In the genomic region with DNA sequence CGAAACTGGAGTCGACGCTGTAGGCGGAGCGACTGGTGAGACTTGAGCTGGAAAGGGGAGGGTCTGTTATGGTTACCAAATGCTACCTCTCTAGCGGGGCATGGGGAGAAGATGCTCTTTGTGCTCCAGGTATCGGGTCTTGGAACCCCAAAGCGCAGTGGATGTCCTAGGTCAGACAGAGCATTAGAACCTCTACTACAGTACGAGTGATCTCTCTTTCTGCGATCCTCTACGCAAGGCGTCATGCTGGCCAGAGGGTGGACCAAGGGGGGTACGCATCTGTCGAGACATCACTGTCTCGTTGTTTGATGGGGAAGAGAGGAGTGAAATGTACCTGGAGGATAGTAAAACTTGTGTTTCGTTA, we compare ENCODE assay signal across 8 mouse cellular contexts. TPM values are rescaled to one million over a fixed set of nuclear protein-coding genes. Genes with fewer than 3 reads are reported as not detected.
DNase-seq lines count a peak whose midpoint lies in the region; ATAC-seq and TF ChIP-seq lines count a peak whose summit lies in the region.

No protein-coding gene starts in this region.

- H3K4me1 ChIP-seq in embryonic facial prominence, embryonic 12.5 days, result peaks cover 20% of the 10 kb centered on the region
- peaks cover 14% of the 10 kb centered on the region; the same call in 1 of the 2 replicates for H3K4me1 ChIP-seq in intestine, postnatal 0 days (replicated peaks; ENCODE audit: control insufficient read depth, insufficient read depth, low read length)

- peak overlapping the region; percentile 89 for H3K9ac ChIP-seq in embryonic facial prominence, embryonic 12.5 days
- H3K9ac ChIP-seq in intestine, postnatal 0 days (ENCODE audit: low read depth, low read length), result peak overlapping the region; percentile 80

- H3K27me3 ChIP-seq in embryonic facial prominence, embryonic 12.5 days, result no peaks in the 10 kb centered on the region
- H3K27me3 ChIP-seq in intestine, postnatal 0 days (replicated peaks; ENCODE audit: control insufficient read depth, insufficient read depth, low read length), result no peaks in the 10 kb centered on the region
- no peaks in the 10 kb centered on the region for H3K27me3 ChIP-seq in myocyte (ENCODE audit: control insufficient read depth, insufficient read depth, insufficient read length)

- H3K9me3 ChIP-seq in embryonic facial prominence, embryonic 12.5 days, result no peaks in the 10 kb centered on the region
- H3K9me3 ChIP-seq in intestine, postnatal 0 days (ENCODE audit: control insufficient read depth), result no peaks in the 10 kb centered on the region

- no peak for TF ChIP-seq CTCF in layer of hippocampus, adult 2 months (conservative IDR thresholded peaks at IDR 0.05)
- no peak for TF ChIP-seq CTCF in intestine, postnatal 0 days (IDR thresholded peaks at IDR 0.05; ENCODE audit: low read depth)

- TF ChIP-seq POLR2A in myocyte (IDR thresholded peaks at IDR 0.05; ENCODE audit: insufficient read length, low read depth), result no peak

- H3ac ChIP-seq in myocyte (ENCODE audit: control insufficient read depth, insufficient read length), result peak overlapping the region; percentile 8

- peak overlapping the region; percentile 86 for H3K4me2 ChIP-seq in embryonic facial prominence, embryonic 12.5 days (replicated peaks)
- peak overlapping the region; percentile 89 for H3K4me2 ChIP-seq in intestine, postnatal 0 days (replicated peaks; ENCODE audit: low read depth)
- peak overlapping the region; percentile 85 for H3K4me2 ChIP-seq in myocyte (ENCODE audit: low read depth)

- WGBS in embryonic facial prominence, embryonic 12.5 days, result 1% methylated on average over 16 of the region's 16 CpGs
- WGBS in intestine, postnatal 0 days, result under 1% methylated on average over 16 of the region's 16 CpGs

- no peak for DNase-seq in layer of hippocampus, adult 2 months (ENCODE audit: low spot score in 2 of 2)
- no peak for DNase-seq in layer of hippocampus, adult 8-10 months (ENCODE audit: low spot score in 2 of 2)
- no peak for DNase-seq in right cerebral cortex, postnatal 36 days (ENCODE audit: low spot score in 2 of 2)
- no peak for DNase-seq in right cerebral cortex, postnatal 4 days
- DNase-seq in frontal cortex, adult 2 months (ENCODE audit: extremely low spot score in 1 of 2, low spot score in 1 of 2), result no peak

- H3K36me3 ChIP-seq in embryonic facial prominence, embryonic 12.5 days, result peaks cover 17% of the 10 kb centered on the region
- H3K36me3 ChIP-seq in intestine, postnatal 0 days (ENCODE audit: control insufficient read depth, insufficient read depth), result peaks cover 26% of the 10 kb centered on the region
- H3K36me3 ChIP-seq in myocyte (ENCODE audit: control insufficient read depth, insufficient read depth), result peaks cover 23% of the 10 kb centered on the region

- peak; percentile 36; the same call in 1 of the 2 replicates for ATAC-seq in embryonic facial prominence, embryonic 12.5 days (ENCODE audit: insufficient number of reproducible peaks, insufficient read depth, low FRiP score, low TSS enrichment)
- no peak; the same call in 1 of the 2 replicates for ATAC-seq in intestine, postnatal 0 days

- H3K27ac ChIP-seq in layer of hippocampus, adult 2 months, result peak overlapping the region; percentile 87
- no peak overlapping the region for H3K27ac ChIP-seq in embryonic facial prominence, embryonic 12.5 days
- H3K27ac ChIP-seq in intestine, postnatal 0 days (ENCODE audit: low read depth, low read length), result no peak overlapping the region

- peak overlapping the region; percentile 93 for H3K4me3 ChIP-seq in layer of hippocampus, adult 2 months
- peak overlapping the region; percentile 94 for H3K4me3 ChIP-seq in embryonic facial prominence, embryonic 12.5 days
- peak overlapping the region; percentile 87 for H3K4me3 ChIP-seq in intestine, postnatal 0 days (ENCODE audit: low read depth, low read length)
- peak overlapping the region; percentile 79 for H3K4me3 ChIP-seq in myocyte

- peaks cover 48% of the 10 kb centered on the region for H3K79me2 ChIP-seq in myocyte (ENCODE audit: control insufficient read depth, insufficient read depth)

TF ChIP-seq in myocyte, 11 proteins besides CTCF, POLR2A, EP300 and RAD21:
- TF ChIP-seq MAX (IDR thresholded peaks at IDR 0.05; ENCODE audit: low read depth) (no peak), POLR2AphosphoS2 (IDR thresholded peaks at IDR 0.05; ENCODE audit: insufficient read length, low read depth) (no peak), SRF (IDR thresholded peaks at IDR 0.05; ENCODE audit: control insufficient read depth, insufficient read length, low read depth) (no peak), USF1 (IDR thresholded peaks at IDR 0.05; ENCODE audit: low read depth) (no peak), E2F4 (IDR thresholded peaks at IDR 0.05; ENCODE audit: insufficient read depth) (no peak), REST (IDR thresholded peaks at IDR 0.05; ENCODE audit: insufficient read depth, insufficient read length) (no peak), MYOD1 (IDR thresholded peaks at IDR 0.05; ENCODE audit: control insufficient read depth in 1 of 3, insufficient read length in 2 of 3, low read depth in 2 of 3) (no peak), MYOG (IDR thresholded peaks at IDR 0.05; ENCODE audit: control insufficient read depth in 1 of 3, insufficient read depth in 1 of 3, insufficient read length in 2 of 3, low read depth in 2 of 3) (no peak), CEBPB (IDR thresholded peaks at IDR 0.05; ENCODE audit: insufficient read depth, poor library complexity, severe bottlenecking) (no peak), TCF3 (IDR thresholded peaks at IDR 0.05; ENCODE audit: insufficient read length, low read depth) (no peak), TCF12 (IDR thresholded peaks at IDR 0.05; ENCODE audit: insufficient read depth, poor library complexity, severe bottlenecking) (no peak)

RNA-seq across cellular contexts. Expression of a gene that starts 0.5 kb away (rescaled TPM):
- 10 to 100 TPM; 36.6 to 39.3 TPM for total RNA-seq in layer of hippocampus, adult 2 months (2021)
- total RNA-seq in layer of hippocampus, adult 8-10 months (2022), result 10 to 100 TPM; 27.4 to 32.5 (median 30.3) TPM
- polyA plus RNA-seq in embryonic facial prominence, embryonic 12.5 days (2016; fragmentation: Nextera tagmentation; extraction: Ambion mirVana), result 26.3 and 28.7 TPM in 2 replicates
- polyA plus RNA-seq in intestine, postnatal 0 days (2015; fragmentation: Nextera tagmentation; extraction: Ambion mirVana), result 6.8 and 8.2 TPM in 2 replicates
- 13.1 TPM for polyA plus RNA-seq in myocyte (2012; fragmentation: generic; extraction: Trizol)
- polyA plus RNA-seq in frontal cortex, adult 2 months (2012; rRNA removed), result 28.4 and 31.7 TPM in 2 replicates

RNA-seq across cellular contexts. Expression of a gene that starts 0.6 kb away (rescaled TPM):
- total RNA-seq in layer of hippocampus, adult 2 months (2021), result 10 to 100 TPM; 40.8 to 47.0 TPM
- 10 to 100 TPM; 39.7 to 60.3 (median 44.3) TPM for total RNA-seq in layer of hippocampus, adult 8-10 months (2022)
- polyA plus RNA-seq in embryonic facial prominence, embryonic 12.5 days (2016; fragmentation: Nextera tagmentation; extraction: Ambion mirVana), result 46.9 and 47.0 TPM in 2 replicates
- 27.5 and 28.8 TPM in 2 replicates for polyA plus RNA-seq in intestine, postnatal 0 days (2015; fragmentation: Nextera tagmentation; extraction: Ambion mirVana)
- polyA plus RNA-seq in myocyte (2012; fragmentation: generic; extraction: Trizol), result 84.9 TPM
- polyA plus RNA-seq in frontal cortex, adult 2 months (2012; rRNA removed), result 71.9 and 89.0 TPM in 2 replicates

RNA-seq across cellular contexts. Expression of a gene that starts 21.9 kb away (rescaled TPM):
- not detected for total RNA-seq in layer of hippocampus, adult 2 months (2021)
- total RNA-seq in layer of hippocampus, adult 8-10 months (2022), result not detected
- 1.00 and 1.7 TPM in 2 replicates for polyA plus RNA-seq in embryonic facial prominence, embryonic 12.5 days (2016; fragmentation: Nextera tagmentation; extraction: Ambion mirVana)
- polyA plus RNA-seq in intestine, postnatal 0 days (2015; fragmentation: Nextera tagmentation; extraction: Ambion mirVana), result 29.6 and 32.9 TPM in 2 replicates
- 7.8 TPM for polyA plus RNA-seq in myocyte (2012; fragmentation: generic; extraction: Trizol)
- polyA plus RNA-seq in frontal cortex, adult 2 months (2012; rRNA removed), result not detected in 2 replicates

RNA-seq across cellular contexts. Expression of a gene that starts 34.0 kb away (rescaled TPM):
- total RNA-seq in layer of hippocampus, adult 2 months (2021), result 1 to 10 TPM in 1 of 2 experiments, under 1 TPM in 1; 0.54 to 1.3 TPM
- under 1 TPM; 0.57 to 0.96 (median 0.66) TPM for total RNA-seq in layer of hippocampus, adult 8-10 months (2022)
- 1.8 and 2.4 TPM in 2 replicates for polyA plus RNA-seq in embryonic facial prominence, embryonic 12.5 days (2016; fragmentation: Nextera tagmentation; extraction: Ambion mirVana)
- polyA plus RNA-seq in intestine, postnatal 0 days (2015; fragmentation: Nextera tagmentation; extraction: Ambion mirVana), result 1.9 and 3.4 TPM in 2 replicates
- polyA plus RNA-seq in myocyte (2012; fragmentation: generic; extraction: Trizol), result 49.4 TPM
- 0.64 TPM in 1 of 2 replicates, not detected in the other for polyA plus RNA-seq in frontal cortex, adult 2 months (2012; rRNA removed)

RNA-seq across cellular contexts. Expression of a gene that starts 40.8 kb away (rescaled TPM):
- 1 to 10 TPM; 6.4 to 6.6 TPM for total RNA-seq in layer of hippocampus, adult 2 months (2021)
- total RNA-seq in layer of hippocampus, adult 8-10 months (2022), result 10 to 100 TPM in 3 of 4 experiments, 1 to 10 TPM in 1; 6.7 to 13.0 (median 11.3) TPM
- 4.1 and 4.2 TPM in 2 replicates for polyA plus RNA-seq in embryonic facial prominence, embryonic 12.5 days (2016; fragmentation: Nextera tagmentation; extraction: Ambion mirVana)
- polyA plus RNA-seq in intestine, postnatal 0 days (2015; fragmentation: Nextera tagmentation; extraction: Ambion mirVana), result 16.6 and 17.8 TPM in 2 replicates
- 1.2 TPM for polyA plus RNA-seq in myocyte (2012; fragmentation: generic; extraction: Trizol)
- 5.7 and 7.2 TPM in 2 replicates for polyA plus RNA-seq in frontal cortex, adult 2 months (2012; rRNA removed)
